Mouse (Mus musculus) urinary bladder, postnatal 36 days (tissue): ENCODE results near the gene Mog.
"Not testable (repeated sequence)": the region's sequence is repeated elsewhere in the genome, so short reads cannot be mapped to it uniquely, and the experiment has no call there.

Experiments used
- DNase-seq, 2 experiments: peaks; one replicate each; pipeline ENCODE4 v3.0.0; 2022; ENCODE audit warnings: low spot score in 2 of 2, mixed read lengths in 1 of 2

Mog gene

DNA sequence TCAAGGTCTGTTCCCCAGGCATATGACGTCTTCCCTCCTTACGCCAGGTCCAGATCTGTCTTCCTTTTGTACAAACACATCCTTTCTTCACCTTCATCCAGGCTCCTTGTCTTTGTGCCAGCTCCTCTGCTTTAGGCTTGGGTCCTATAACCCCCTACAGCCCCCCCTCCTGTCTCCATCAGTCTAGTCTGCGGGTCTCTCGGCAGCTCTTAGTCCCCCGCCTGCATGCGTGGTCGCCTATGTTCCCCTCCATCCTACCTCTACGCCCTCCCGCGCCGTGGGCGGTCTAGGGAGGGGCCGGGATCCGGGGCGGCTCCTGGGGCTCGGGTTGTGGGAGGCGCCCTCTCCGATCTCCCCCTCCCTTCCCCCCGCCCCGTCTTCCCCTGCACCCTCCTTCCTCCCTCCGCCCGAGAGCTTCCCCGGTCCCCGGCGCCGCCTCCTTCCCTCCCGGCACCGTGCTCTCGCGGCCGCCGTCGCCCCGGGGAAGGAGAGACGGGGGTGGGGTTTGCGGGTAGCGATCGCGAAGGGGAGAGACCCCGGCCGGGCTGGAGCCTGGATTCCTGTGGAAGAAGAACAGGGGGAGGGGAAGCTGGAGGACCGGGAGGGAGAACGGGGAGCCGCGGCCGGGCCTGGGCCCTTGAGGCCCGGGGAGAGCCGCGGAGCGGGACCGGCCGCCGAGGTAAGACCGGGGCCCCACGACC lies 22.6 kb upstream of the Mog start, which contains the start of gene Gabbr1:
Gene Gabbr1 (plus strand): TSS at position 356 of the 701 bp plus-strand sequence.
- peak; percentile 62 to 78 for DNase-seq

DNA sequence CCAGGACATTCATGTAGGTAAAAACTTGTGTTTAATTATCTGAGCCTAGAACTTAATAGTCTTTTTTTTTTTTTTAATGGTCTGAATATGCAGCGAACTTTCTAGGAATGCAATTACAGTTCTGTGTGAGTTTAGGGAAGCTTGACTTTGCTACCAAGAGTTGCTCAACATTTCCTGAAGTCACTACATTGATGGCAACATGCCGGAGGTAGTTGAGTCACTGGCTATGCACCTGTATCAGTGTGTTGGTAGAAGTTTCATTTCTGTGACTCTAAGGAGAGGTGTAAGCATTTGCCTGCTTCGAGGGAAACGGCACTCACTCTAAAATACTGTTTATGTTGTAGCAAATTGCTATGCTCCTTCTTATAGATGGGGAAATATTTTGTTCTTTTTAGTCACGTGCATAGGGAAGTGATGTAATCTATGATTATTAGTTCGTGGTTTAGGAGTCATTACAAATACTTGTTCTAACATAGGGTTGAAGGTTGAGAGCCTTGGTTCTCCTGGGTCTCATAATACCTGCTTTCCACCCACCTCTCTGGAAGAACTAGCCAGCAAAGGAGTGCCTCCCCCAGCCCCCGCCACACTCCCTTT lies 21.6 kb upstream of the Mog start:
- no peak for DNase-seq

DNA sequence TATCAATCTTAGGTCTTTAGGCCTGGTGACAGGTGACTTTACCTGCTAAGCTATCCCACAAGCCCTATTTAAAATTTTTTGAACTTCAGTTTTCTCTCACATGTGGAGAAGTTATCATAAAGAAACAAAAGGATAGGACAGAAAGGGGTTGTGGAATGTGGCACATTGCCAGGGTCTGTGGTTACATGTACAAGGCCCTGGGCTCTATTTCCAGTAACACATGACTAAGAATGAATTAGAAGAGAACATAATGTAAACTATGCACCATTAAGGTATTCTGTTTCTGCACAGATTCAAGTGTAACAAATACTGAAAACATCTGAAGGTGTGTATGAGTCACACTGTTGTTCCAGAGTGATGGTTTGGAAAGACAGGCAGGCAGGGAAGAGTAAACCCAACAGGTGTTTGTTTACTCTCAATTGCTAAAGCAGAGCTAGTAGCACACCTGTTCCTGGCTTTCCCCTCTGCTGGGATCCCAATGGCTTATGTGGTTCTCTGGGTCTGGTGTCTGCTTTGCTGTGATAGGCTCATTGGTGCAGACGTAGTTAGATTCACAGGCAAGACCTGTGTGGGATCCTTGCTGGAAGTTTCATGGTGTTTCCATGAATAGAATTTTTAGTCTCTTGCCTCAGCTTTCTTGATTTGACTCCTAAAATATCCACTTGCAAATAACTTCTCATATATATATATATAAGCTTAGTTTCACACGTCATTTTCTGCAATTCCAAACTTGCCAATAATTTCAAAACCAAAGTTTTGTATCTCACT lies 16.1 kb upstream of the Mog start:
- DNase-seq, result no peak

DNA sequence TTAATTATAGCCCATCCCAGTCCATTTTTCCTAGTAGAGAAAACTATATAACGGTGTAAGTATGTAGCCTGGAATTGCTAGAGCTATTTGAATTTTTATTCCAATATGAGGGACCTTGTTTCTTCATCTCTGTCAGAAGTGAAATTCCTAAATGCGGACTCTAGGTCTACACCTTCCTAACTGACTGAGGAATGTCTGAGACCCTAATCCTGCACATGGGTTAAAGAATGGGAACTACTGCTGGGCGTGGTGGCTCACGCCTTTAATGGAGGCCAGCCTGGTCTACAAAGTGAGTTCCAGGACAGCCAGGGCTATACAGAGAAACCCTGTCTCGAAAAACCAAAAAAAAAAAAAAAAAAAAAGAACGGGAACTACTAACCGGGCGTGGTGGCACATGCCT lies 6.0 kb upstream of the Mog start:
- DNase-seq, result no peak

DNA sequence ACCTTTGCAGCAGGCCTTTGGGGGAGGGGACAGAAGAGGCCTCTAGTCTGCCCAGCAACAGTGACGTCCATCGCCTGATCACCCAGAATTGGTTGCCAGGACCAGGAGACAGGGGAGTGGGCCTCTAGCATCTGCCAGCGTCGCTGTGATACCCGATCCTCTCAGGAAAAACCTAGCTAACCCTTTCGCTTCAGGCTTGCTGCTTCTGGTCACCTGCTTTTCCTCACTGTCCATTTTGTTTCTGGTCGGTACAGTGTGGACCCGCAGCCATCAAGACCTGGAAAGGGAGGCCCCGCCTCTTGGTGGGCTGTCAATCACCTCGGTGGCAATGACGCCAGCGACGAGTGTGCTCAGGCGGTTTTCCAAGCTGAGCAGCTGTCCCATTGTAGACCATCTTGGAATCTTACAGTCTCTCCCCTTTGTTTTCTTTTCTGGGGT lies 5.5 kb upstream of the Mog start:
- peak; percentile 85 for DNase-seq

DNA sequence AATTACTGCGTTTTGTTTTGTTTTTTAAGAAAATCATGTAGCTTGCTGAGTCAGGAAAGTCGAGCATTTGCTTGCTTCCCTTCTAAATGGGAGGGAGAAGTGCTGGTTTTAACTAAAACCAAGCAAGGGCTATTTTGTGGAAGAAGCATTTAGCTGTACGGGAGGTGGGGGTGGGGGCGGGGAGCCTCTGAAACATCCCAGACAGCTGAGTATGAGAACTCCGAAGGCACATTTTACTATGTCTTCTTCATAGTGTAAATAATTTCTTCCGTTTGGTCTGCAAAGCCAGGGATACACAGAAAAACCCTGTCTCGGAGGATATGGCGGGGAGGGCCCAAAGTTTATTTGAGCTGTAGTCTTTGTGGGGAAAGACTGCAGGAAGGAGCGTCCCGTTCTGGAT lies 5.0 kb upstream of the Mog start:
- DNase-seq, result no peak

DNA sequence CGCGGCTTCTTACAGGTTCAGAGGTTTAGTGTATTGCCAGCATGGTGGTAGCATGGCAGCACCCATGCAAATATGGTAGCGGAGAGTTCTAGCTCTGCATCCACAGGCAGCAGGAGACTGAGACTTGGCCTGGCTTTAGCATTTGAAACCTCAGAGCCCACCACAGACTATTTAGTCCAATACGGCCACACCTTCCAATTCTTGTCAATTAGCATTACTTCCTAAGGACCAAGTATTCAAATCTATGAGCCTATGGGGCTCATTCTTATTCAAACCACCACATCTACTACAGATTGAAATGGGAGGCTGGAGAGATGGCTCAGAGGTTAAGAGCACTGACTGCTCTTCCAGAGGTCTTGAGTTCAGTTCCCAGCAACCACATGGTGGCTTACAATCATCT lies 4.3 kb upstream of the Mog start:
- no peak for DNase-seq

DNA sequence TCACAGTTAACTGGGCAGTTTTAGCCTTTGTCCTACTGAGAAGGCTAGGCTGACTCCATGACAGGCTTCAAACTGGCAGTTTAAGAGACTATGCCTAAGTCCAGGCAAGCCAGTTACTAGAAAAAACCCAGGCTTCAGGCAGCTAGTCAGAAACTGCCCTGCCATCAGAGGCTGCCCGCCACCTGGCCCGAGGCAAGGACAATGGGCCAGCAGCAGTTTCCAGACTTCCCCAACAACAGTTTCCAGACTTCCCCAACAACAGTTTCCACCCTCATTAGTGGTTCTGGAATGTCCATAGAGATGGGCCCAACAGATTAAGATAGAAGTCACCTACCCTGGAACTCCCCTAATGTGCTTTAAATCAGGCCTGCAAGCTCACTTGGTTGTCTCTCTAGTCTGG lies 3.2 kb upstream of the Mog start:
- DNase-seq, result no peak

DNA sequence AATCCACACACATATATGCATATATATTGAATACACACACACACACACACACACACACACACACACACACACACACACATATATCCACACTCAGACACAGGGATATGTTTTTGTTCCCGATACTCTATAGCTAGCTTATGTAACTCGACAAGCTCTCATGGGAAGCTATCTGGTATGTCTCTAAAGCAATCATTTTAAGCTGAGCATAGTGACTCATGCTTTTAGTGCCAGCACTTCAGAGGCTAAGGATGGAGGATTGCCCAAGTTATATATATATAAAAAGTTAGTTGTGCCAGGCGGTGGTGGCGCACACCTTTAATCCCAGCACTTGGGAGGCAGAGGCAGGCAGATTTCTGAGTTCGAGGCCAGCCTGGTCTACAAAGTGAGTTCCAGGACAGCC lies 4.0 kb downstream of the Mog start:
- not testable (repeated sequence) for DNase-seq

DNA sequence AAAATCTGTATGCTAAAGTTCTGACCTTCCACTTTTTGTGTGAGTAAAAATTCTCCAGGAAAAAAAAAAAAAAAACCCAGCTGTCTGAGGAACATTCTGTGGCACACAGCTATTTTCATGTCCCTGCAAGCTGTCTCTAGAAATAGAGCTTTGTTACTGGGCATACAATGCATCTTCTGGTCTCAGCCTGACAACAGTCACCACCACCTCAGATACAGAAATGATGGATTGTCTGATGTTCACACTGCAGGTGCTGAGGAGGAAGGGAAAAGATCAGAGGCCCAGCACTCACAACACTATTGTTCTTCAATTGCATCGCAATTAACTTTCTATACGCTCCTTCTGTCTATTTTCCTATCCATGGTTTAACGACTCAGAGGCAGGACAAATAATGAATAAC lies 4.9 kb downstream of the Mog start:
- DNase-seq, result no peak

DNA sequence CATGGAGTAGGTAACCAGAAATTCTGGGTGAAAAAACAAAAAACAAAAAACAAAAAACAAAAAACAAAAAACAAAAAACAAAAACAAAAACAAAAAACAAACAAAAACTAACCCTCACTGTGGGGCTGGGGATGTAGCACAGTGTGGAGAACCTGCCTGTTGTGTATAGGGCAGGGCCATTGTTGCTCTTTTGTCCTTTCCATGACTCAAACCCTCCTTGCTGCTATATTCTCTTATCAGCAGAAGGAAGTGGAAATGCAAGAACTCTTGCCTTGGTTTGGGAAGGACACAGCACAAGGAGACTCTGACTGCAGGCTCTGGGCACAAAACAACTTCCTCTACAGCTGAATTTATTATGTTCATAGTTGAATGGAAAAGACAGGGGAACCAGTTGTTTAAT lies 6.9 kb downstream of the Mog start:
- DNase-seq, result no peak

DNA sequence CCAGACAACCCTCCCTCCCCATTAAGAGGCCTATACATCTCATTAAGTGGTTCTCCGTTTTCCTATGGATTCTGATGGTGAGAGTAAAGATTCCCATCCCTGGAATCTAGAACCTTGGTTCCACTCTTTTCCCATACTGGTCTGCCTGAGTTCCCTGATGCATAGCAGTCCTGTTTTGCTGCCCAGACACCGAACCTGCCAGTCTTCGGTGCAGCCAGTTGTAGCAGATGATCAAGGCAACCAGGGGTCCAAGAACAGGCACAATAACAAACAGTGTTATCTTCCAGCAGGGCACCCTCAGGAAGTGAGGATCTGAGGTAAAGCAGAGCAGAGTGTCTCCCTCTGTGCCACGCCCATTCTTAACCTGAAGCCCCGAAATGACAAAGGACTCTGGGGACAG lies 11.1 kb downstream of the Mog start:
- no peak for DNase-seq

DNA sequence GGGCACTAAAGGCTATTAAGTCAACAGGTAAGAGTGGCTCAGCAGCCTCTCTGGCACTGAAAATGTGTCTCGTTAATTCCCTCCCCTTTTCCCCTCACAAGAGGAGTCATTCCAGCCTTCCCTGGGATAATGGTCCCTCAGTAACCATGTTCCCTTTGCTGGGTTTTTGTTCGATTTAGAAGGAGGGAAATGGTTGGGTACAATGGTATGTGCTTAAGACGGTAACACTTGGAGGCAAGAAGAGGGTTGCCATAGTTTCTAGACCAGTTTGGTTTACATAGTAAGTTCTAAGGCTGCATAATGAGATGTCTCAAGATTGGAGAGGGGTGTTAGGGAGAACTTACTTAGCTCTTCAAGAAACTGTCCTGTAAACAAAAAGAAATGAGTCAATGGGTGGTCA lies 11.5 kb downstream of the Mog start:
- DNase-seq, result no peak

DNA sequence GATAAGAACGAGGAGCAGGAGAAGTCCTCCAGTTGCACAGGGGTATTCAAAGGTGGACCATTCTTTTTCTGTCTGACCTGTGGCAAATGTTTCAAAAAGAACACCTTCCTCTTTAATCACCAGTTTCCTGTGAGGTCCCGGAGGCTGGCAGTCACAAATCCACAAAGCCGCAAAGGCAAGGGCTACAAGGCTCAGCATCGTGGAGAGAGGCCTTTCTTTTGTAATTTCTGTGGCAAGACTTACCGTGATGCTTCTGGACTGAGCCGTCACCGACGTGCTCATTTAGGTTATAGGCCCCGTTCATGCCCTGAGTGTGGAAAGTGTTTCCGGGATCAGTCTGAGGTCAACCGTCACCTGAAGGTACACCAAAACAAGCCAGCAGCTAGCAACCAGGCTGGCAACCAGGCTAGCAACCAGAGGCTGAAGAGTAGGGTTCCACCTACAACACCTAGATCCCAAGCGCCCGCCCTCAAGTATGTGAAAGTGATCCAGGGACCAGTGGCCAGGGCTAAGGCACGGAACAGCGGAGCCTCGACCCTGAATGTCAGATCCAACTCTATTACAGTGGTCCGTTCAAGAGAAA lies 13.6 kb downstream of the Mog start:
- no peak for DNase-seq

DNA sequence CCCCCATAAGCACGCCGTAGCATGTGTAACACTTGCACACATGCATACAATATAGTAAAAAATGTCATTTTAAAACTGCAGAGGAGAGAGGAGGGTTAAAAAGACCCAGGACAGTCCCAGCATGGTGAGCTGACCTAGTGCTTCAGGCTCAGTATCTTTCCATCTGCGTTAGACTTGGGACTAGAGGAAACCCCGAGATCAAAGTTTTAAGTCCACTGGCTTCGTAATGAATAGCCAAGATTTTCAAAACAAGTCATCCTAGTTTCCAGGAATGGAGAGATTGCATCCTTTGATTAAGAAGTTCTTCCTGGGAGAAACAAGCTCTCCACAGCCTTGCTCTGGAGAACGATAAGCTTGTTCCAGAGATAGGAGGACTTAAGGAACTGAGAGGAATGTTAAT lies 15.0 kb downstream of the Mog start:
- DNase-seq, result no peak

DNA sequence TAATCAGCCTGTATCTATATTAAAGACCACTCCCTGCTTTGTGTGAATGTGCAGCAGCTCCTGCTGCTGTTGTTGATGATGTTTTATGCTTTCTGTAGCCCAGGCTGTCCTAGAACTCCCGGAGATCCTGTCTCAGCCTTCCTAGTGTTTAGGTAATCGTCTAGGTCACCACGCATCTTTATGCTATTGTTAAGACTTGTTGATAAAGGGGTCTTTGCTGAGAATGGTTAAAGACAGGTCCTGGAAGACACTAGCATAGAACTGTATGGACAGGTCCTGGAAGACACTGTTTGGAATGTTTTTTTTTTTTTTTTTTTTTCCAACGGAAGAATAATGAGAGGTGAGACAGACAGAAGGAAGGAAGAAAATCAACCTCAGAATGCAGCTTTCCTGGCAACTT lies 19.8 kb downstream of the Mog start:
- no peak for DNase-seq

DNA sequence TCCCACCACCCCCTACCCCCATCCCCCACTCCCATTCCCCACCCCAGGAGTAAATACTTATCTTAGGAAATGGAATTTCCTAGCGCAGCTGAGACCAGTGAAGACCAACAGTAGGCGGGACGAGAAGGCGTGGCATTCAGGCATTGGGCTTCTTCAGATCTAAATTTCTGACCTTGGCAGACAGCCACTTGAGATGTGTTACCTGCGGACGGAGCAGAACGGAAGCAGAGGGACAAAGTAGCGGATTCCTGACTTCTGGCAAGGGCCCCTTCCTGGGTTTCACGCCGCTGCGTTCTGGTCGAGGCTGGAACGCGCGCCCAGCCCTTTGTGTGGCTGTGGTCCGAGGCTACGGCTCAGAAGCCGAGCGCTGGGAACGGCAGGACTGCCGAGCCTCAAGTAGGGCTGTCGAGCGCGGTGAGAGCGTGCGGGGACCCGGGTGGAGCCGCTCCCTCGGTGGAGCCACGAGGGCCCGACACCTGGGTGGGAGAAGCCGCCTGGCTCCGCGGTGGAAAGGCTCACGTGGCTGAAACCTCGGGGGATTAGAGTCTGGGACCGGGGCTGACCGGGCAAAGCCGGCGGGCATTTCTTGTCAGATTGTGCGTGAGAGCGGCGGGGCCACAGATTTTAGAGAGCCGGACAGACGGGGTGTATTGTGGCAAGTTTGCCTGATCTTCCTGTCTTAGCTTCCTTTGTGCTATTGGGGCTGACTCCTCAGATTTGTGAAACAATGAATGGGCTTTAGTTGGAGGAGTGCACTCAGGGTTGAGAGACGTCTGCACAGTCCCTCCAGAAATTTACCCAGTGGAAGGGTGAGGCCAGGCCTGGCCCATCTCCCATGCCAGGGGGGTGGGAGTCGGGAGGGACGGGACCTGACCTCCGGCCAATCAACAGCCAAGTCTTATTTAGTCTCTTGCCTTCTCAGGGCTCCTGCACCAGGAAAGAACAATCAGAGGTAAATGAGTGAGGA lies 20.6 kb downstream of the Mog start:
- peak; percentile 46 to 53 for DNase-seq

DNA sequence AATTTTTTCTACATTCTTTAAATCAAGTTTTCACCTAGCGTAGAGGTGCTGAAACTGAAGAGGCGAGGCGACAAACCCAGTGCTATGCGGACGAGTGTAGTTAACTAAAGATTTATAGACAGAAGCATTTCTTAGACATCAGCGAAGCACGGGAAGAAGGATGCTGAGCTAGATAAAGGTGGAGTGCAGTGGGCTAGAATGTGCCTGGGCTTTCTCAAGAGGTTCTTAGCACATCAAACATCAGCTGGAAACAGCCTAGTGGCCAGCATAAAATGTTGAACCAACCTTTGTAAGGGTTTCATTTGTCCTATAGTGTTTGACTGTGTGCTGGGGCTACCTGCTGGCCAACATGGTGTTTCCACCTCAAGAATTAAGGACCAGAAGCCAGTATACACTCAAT lies 22.3 kb downstream of the Mog start, which contains the start of gene Zfp57:
Gene Zfp57 (plus strand): TSS at position 301 of the 400 bp plus-strand sequence.
- DNase-seq, result no peak

DNA sequence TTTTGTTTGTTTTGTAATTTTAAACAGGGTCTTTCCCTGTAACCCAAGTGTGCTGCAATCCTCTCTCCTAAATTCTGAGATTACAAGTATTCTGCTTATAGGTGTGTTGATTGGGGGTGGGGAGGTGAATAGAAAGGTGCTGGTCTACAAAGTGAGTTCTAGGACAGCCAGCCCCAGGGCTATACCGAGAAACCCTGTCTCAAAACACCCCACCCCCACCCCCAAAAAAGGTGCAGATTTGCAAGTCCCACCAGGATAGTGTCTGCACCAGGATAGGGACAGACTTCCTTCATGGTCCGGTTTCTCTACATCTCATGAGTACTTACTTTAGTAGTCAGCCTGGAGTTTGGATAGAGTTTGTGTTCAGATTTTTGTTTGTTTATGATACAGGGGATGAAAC lies 24.7 kb downstream of the Mog start:
- no peak for DNase-seq

DNA sequence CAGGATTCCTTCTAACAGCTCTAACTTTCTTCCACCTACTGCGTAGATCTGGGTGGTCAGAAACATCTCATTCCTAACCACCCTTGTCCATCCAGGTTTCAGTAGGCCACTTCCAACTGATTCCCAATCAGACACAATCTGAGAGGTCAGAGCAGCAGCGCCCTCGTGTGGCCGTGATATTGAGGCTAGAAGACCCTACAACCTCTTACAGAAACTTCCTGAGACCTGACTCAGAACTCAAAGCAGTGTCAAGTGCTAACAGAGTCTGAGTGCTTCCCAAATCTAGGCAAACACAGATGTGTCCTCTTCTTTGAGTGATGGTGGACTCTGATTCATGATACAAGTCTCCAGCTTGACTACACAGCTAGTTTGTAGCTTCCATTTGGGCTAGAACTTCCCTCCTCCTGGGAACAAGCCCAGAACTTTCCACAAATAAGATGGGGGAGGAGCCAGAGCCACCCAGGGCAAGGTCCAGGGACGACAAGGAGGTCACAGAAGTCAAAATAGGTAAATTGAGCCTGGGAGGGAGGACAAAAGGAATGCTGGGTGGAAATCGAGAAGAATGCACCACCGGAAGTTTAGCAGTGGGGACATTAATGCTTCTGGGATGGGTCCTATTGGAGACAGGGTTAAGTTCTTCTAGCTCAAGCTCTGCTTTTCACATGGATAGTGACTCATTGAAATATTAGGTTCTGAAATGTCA lies 26.0 kb downstream of the Mog start:
- DNase-seq, result peak; percentile 55 to 75

DNA sequence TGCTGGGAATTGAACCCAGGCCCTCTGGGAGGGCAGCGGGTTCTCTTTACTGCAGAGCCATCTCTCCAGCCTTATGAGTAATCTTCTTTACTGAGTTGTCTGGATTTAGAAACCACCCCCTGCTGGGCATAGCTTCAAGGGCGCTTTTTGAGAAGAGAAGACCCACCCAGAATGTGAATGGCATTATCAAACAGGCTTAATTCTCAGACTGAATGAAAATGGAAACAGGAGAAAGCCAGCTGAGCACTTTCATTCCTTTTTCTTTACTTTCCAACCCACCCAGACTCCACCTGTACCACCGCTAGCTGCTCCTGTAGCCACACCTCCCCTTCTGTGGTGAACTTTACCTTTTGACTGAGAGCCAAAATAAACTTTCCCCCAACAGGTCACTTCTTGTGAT lies 27.8 kb downstream of the Mog start:
- no peak for DNase-seq
